Mouse (Mus musculus) midbrain, embryonic 16.5 days (tissue): ENCODE data around the gene Recql5. TPM values are rescaled to one million over a fixed set of nuclear protein-coding genes. Genes with fewer than 3 reads are reported as not detected.

Experiments
- ATAC-seq: fragments of 200-750 bp; cut with Nextera tagmentation; 2 replicates; pipeline ENCODE4 v1.8.0; 2017; ENCODE audit warnings: moderate TSS enrichment
- H3K27ac ChIP-seq: fragments of 300-500 bp; sonication (generic); 2 replicates; pipeline ENCODE4 v1.5.1; 2014; ENCODE audit warnings: mild to moderate bottlenecking, low read length, mixed read lengths
- H3K27me3 ChIP-seq: fragments of 300-500 bp; sonication (generic); 2 replicates; pipeline ENCODE4 v1.6.1; 2014; ENCODE audit warnings: low read depth, low read length, mixed read lengths; ENCODE audit not compliant: control insufficient read depth, insufficient read depth
- H3K36me3 ChIP-seq: fragments of 300-500 bp; sonication (generic); 2 replicates; pipeline ENCODE4 v1.6.1; 2014; ENCODE audit warnings: mild to moderate bottlenecking, low read length, moderate library complexity, mixed read lengths; ENCODE audit not compliant: control insufficient read depth, insufficient read depth
- H3K4me1 ChIP-seq: fragments of 300-500 bp; sonication (generic); 2 replicates; pipeline ENCODE4 v1.6.1; 2014; ENCODE audit warnings: mild to moderate bottlenecking, low read length, mixed read lengths; ENCODE audit not compliant: control insufficient read depth, insufficient read depth
- H3K4me2 ChIP-seq: fragments of 300-500 bp; sonication (generic); 2 replicates; pipeline ENCODE4 v1.6.1; 2014; ENCODE audit warnings: mild to moderate bottlenecking, low read length, mixed read lengths
- H3K4me3 ChIP-seq: fragments of 300-500 bp; sonication (generic); 2 replicates; pipeline ENCODE4 v1.5.1; 2014; ENCODE audit warnings: low read depth, mild to moderate bottlenecking, low read length, moderate library complexity, mixed read lengths
- H3K9ac ChIP-seq: fragments of 300-500 bp; sonication (generic); 2 replicates; pipeline ENCODE4 v1.6.1; 2014; ENCODE audit warnings: low read depth, low read length, mixed read lengths
- H3K9me3 ChIP-seq: fragments of 300-500 bp; sonication (generic); replicated peaks from 2 replicates; pipeline ENCODE4 v1.6.1; 2014; ENCODE audit warnings: mild to moderate bottlenecking, low read length, mixed read lengths; ENCODE audit not compliant: control insufficient read depth, poor library complexity, severe bottlenecking
- WGBS: fragments of 180-500 bp; shearing (Covaris S2); extraction: QIAGEN DNeasy Blood & Tissue Kit; methylation state at CpG from one replicate; pipeline ENCODE4 v1.1.7; 2014; 5-methylcytosine and 5-hydroxymethylcytosine counted together
- polyA plus RNA-seq: library from polyadenylated mRNA; unstranded; fragments of >200 nt; fragmentation: Nextera tagmentation; extraction: Ambion mirVana; gene quantifications from 2 replicates; pipeline ENCODE4 v1.2.1, GENCODE M21; 2015

Recql5 gene
- polyA plus RNA-seq, 1 experiment from 2014 or later: 25.2 TPM

DNA sequence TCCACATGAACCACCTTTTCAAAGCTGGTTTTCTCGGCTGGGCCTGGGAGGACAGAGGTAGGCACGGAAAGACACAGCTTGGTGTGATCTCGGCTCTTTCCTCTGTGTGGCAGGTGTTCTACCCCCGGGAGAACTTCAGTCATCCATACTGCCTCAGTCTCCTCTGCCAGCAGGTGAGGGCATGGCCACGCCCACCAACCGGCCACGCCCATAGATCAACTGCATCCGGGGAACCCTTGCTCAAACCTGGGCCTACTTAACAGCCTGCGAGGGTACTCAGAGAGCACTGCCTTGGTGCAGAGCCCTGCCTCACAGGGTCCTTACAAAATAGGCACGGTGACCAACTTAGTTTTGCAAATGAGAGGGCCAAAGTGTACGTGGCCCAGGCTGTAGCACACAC lies 48.0 kb downstream of the Recql5 start:
- no peaks in the 10 kb centered on the region for H3K36me3 ChIP-seq
- no peak overlapping the region for H3K4me2 ChIP-seq
- WGBS: 75% methylated on average over 11 of the region's 11 CpGs
- no peaks in the 10 kb centered on the region for H3K9me3 ChIP-seq
- no peaks in the 10 kb centered on the region for H3K4me1 ChIP-seq
- no peak overlapping the region for H3K4me3 ChIP-seq
- no peak overlapping the region for H3K9ac ChIP-seq
- ATAC-seq: no peak
- no peak overlapping the region for H3K27ac ChIP-seq
- H3K27me3 ChIP-seq: no peaks in the 10 kb centered on the region; the same call in none of the 2 replicates

DNA sequence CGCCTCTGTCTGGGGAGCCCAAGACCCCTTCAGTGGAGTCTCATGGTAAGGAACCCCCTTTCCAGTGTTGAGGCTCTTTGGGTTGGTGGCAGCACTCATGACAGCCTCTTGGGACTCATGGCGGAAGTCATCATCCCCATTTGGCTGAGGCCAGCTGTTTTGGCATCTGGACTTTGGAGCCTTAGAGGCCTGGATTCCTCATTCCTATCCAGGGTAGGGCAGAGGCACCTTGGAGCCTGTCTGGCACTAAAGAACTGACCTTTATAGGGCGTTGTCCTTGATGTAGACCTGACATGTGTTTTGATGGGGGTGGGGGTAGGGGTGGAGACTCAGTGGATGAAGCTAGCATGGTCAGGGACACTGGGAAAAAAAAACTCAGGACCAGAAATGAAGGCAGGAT lies 48.9 kb downstream of the Recql5 start:
- Histone ChIP-seq H3K27ac (no peak overlapping the region), H3K4me1 (no peaks in the 10 kb centered on the region), H3K9me3 (no peaks in the 10 kb centered on the region), H3K4me3 (no peak overlapping the region), H3K4me2 (no peak overlapping the region), H3K36me3 (no peaks in the 10 kb centered on the region), H3K27me3 (no peaks in the 10 kb centered on the region; the same call in none of the 2 replicates), H3K9ac (no peak overlapping the region)
- ATAC-seq: no peak
- WGBS: 90% methylated on average over 3 of the region's 3 CpGs

DNA sequence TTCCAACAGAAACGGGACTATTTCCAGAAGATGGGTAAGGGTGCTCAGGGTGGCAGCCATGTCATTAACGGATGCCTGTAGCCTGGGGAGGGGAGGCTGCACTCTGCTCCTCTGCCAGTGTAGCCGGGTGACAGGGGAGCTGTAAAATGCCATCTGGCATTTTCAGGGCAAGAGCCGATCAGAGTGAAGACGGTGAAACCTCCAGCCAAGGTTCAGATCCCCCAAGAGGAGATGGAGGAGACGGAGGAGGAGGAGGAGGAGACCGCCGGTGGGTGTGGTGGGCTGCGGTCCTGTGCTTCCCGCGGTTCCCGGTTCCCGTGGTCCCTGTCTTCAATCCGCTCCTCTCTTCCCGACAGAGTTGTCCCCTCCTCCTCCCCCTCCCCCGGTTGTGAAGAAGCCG lies 50.0 kb downstream of the Recql5 start:
- no peak for ATAC-seq
- Histone ChIP-seq H3K4me1 (no peaks in the 10 kb centered on the region), H3K4me2 (no peak overlapping the region), H3K27ac (no peak overlapping the region), H3K9ac (no peak overlapping the region), H3K27me3 (no peaks in the 10 kb centered on the region; the same call in none of the 2 replicates), H3K36me3 (no peaks in the 10 kb centered on the region), H3K9me3 (no peaks in the 10 kb centered on the region), H3K4me3 (no peak overlapping the region)
- 36% methylated on average over 17 of the region's 17 CpGs for WGBS

DNA sequence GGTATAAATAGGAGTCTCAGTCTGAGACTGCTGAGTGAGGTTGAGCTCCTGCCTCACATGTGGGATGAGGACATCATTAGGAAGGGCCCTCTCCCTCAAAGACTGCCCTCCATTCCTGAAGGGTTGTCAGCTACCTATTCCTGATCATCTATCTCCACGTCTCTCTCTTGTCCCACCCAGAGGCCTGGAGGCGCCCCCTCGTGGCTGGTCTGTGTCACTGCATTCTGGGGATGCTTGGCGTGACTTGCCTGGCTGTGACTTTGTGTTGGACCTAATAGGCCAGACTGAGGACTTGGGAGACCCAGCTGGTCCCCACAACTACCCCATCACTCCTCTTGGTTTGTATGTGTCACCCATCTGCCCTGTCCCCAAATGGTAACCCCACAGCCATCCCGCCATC lies 52.3 kb downstream of the Recql5 start:
- Histone ChIP-seq H3K9me3 (no peaks in the 10 kb centered on the region), H3K4me1 (no peaks in the 10 kb centered on the region), H3K9ac (no peak overlapping the region), H3K36me3 (no peaks in the 10 kb centered on the region), H3K27me3 (no peaks in the 10 kb centered on the region; the same call in none of the 2 replicates), H3K27ac (no peak overlapping the region), H3K4me3 (no peak overlapping the region), H3K4me2 (no peak overlapping the region)
- no peak for ATAC-seq
- WGBS: 22% methylated on average over 5 of the region's 5 CpGs

DNA sequence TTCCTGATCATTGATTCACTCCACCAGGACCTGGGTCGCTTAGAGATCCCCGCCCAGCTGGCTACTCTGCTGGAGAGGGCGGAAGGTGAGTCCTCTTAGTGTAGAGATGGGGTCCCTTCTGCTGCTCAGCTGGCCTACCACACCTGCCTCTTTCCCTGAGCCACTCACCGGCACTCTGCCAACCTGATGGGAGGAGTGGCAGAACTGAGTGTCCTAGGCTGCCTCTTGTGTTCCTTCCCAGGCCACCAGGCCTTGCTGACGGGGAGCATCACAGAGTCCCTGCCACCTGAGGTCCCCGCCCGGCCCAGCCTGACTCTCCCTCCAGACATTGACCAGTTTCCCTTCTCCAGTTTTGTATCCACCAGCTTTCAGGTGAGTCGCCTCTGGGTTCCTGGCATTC lies 55.2 kb downstream of the Recql5 start:
- WGBS: 79% methylated on average over 8 of the region's 8 CpGs
- no peaks in the 10 kb centered on the region for H3K4me1 ChIP-seq
- H3K4me2 ChIP-seq: no peak overlapping the region
- no peak overlapping the region for H3K27ac ChIP-seq
- H3K27me3 ChIP-seq: no peaks in the 10 kb centered on the region; the same call in 1 of the 2 replicates
- H3K4me3 ChIP-seq: no peak overlapping the region
- ATAC-seq: no peak
- H3K9me3 ChIP-seq: no peaks in the 10 kb centered on the region
- H3K9ac ChIP-seq: no peak overlapping the region
- H3K36me3 ChIP-seq: no peaks in the 10 kb centered on the region

DNA sequence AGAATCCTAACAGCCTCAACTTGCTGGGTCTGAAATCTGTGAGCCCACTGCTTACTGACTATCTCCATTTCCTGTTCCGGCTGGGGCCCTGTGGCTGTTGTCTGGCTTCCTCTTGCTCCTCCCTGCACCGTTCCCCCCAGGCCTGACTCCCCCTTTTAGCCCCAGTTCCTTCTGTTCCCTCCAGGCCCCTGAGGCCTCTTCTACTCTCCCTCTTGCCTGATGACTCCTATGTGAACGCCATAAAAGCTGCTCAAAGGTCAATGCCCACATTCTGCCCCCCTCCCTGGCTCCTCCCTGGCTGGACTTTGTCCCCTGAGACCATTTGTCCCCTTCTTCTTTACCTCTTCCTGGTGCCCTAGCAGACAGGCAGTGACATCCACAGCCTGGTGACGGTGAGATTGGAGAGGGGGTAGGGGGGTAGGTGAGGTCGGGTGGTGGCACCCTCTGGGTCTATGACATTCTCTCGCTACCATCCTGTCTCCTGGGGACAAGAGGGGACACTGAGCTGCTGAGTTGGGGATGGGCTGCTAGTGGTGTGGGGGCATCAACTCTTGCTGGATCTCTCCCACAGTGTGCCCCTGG lies 56.0 kb downstream of the Recql5 start:
- Histone ChIP-seq H3K27ac (no peak overlapping the region), H3K9me3 (no peaks in the 10 kb centered on the region), H3K4me1 (no peaks in the 10 kb centered on the region), H3K4me3 (no peak overlapping the region), H3K36me3 (no peaks in the 10 kb centered on the region), H3K27me3 (no peaks in the 10 kb centered on the region), H3K4me2 (no peak overlapping the region), H3K9ac (no peak overlapping the region)
- 79% methylated on average over 6 of the region's 6 CpGs for WGBS
- no peak for ATAC-seq

DNA sequence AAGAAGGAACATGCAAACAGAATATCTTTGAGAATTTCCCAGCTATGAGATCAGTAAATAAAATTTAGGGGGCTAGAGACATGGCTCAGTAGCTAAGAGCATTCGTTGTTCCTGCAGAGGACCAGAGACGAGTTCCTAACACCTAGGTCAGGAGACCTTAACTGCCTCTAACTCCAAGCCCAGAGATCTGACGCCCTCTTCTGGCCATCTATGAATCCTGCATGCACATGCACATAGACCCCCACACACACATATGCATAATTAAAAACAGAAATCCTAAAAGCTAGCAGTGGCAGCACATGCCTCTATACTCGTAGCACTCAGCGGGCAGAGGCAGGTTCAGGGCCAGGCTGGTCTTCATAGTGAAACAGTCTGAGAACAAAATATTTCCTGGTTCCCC lies 56.8 kb downstream of the Recql5 start:
- H3K27ac ChIP-seq: no peak overlapping the region
- H3K4me1 ChIP-seq: no peaks in the 10 kb centered on the region
- no peaks in the 10 kb centered on the region for H3K27me3 ChIP-seq
- no peaks in the 10 kb centered on the region for H3K9me3 ChIP-seq
- no peak for ATAC-seq
- WGBS: 80% methylated on average over 5 of the region's 5 CpGs
- H3K36me3 ChIP-seq: no peaks in the 10 kb centered on the region
- no peak overlapping the region for H3K9ac ChIP-seq
- H3K4me3 ChIP-seq: no peak overlapping the region
- no peak overlapping the region for H3K4me2 ChIP-seq

DNA sequence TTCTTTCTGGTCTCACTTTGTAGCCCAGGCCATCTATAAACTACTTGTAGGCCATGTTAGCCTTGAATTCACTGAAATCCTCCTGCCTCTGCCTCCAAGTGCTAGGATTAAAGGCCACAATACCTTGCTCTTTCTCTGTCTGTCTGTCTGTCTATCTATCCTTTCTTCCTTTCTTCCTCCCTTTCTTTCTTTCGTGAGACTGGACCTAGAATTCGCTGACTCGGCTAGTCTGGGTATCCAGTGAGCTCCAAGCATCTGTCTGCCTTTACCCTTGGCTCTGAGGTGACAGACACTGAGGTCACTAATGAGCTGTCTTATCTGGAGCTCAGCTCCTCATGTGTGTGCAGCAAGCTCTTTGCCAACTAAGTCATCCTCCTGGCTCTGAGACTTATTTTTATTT lies 57.3 kb downstream of the Recql5 start:
- WGBS: 92% methylated on average over 3 of the region's 3 CpGs
- Histone ChIP-seq H3K9me3 (no peaks in the 10 kb centered on the region), H3K36me3 (no peaks in the 10 kb centered on the region), H3K27ac (no peak overlapping the region), H3K9ac (no peak overlapping the region), H3K27me3 (no peaks in the 10 kb centered on the region), H3K4me1 (no peaks in the 10 kb centered on the region), H3K4me3 (no peak overlapping the region), H3K4me2 (no peak overlapping the region)
- no peak for ATAC-seq

DNA sequence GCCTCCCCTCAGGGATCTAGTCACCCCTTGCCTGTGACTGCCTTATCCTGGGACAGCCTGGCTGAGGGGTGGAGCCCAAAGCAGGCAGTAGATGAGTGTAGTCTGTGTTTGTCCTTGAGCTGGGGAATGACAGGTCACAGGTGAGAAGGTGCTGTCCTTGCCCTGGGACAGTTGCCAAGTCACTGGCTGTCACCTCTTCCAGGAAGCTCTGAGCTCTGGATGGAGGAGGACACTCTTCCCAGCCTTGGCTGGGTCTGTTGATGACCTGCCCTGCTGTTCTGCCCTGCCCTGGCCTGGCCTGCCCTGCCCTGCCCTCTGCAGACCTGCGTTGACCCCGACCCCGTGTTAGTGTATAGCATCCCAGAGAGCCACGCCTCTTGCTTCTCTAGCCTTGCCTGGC lies 60.8 kb downstream of the Recql5 start:
- H3K36me3 ChIP-seq: no peaks in the 10 kb centered on the region
- no peak overlapping the region for H3K27ac ChIP-seq
- no peak overlapping the region for H3K9ac ChIP-seq
- H3K9me3 ChIP-seq: no peaks in the 10 kb centered on the region
- H3K4me1 ChIP-seq: no peaks in the 10 kb centered on the region
- no peak overlapping the region for H3K4me3 ChIP-seq
- H3K27me3 ChIP-seq: no peaks in the 10 kb centered on the region
- WGBS: 63% methylated on average over 4 of the region's 4 CpGs
- ATAC-seq: no peak
- no peak overlapping the region for H3K4me2 ChIP-seq
